Mouse (Mus musculus): ENCODE results near the gene Ralgapa2.

The Ralgapa2 gene

GRCm38 (mm10) chr2:146290871-146291637, 221.1 kb downstream of the Ralgapa2 start:
- DNase-seq, result peak; percentile 28

DNA sequence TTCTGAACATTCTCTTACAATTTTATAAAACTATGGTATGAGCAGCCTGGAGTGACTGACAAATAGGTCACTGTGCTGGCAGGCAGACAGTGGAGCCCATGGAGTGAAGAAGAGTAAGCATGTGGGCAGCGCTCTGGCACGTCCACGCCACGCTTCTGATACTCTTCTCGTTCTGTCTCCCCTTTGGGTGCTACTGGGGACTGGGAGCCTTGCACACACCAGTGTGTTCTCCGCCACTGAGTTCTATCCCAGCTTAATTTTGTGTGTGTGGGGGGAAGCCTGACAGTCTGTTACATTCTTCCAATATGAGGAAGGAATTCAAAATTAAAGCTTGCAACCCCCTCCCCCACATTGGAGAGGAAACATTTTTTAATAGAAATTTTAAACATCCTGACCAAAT, 221.8 kb downstream of the Ralgapa2 start:
- DNase-seq, result no peak

DNA sequence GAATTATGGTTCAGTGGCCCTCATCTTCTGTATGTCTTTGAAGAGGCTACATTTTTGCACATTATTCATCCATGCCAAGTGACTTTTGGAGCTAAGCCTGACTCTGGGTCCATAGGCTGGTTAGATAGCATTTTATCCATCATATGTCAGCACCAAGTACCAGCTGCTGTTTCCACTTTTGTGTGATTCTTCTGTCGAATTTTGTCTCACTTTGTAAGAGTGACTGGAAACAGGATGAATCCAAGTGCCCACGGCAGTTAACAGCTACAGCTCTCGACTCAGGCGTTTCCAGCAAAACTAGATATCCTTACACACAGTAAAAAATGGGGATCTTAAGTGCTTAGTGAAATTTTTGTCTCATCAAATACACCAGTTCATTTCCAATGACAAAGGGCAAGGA, 222.8 kb downstream of the Ralgapa2 start:
- DNase-seq, result no peak

- no peak for DNase-seq
These were observed 223.8 kb downstream of the Ralgapa2 start for GRCm38 (mm10) chr2:146288326-146288725.

DNA sequence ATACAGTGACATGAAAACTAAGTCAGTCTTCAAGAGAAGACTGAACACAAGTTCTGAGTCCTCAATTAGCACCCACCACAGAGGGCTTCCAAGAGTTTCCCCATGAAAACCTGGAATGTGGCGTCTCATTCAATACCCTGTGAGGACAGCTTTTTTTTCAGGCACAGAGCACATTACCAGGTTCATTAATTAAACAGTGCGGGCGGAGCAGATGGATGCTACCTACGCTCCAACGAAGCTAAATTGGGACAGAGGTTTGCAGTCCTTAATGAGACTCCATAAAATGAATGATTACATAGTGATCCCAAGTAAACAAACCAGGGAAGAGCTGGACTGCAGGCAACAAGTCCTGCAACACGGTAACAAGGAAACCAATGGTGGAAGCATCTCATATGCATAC, 224.6 kb downstream of the Ralgapa2 start:
- no peak for DNase-seq

DNA sequence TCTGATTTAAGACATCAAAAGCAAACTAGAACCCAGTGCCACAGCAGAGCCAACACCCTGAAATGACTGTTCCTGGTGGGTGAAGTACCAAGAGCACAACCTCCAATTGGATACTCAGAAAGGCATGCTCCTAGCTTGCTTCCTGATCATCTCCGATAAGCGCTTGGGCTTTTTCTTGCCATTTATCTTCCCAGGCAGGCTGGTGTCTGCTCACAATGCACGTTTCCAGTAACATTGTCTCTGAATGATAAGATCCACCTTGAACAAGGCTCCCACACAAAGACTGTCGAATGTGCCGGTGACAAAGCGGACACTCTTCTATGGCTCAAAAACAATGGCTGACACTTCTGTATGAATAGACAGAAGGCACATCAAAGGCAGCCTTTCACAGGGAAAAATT, 230.8 kb downstream of the Ralgapa2 start:
- no peak for DNase-seq

GRCm38 (mm10) chr2:146280921-146281274, 231.2 kb downstream of the Ralgapa2 start:
- DNase-seq, result no peak

DNA sequence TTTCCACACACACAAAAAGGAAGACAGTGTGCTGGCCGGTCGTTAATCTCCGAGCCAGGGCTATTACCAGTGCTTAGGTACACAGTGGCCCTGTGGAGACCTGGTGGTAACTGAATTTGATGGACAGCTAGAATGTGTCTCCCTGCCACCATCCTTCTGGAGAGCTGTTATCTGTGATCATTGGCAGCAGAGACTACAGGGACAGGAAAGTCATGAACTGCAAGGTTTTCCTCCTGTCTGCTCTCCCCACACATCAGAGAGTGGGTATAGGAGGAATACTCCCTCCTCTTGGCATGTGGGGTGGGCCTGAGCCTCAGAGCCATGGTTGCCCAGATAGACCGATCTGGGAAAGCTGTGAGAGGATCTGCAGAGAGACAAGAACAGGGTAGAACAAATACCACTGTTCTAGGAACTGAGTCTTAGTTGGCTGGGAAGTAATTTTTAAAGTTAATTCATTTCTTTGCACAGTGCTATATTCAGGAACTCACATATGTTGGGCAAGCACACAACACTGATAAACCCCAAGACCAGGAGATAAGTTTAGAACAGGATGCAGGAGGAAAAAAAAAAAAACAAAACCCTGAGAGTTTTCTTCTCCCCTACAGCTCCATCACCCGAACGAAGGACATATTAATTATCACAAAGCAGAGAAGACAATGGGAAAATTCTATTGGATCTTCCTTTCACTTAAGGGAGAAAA, 231.8 kb downstream of the Ralgapa2 start:
- no peak for DNase-seq

GRCm38 (mm10) chr2:146279430-146280220, 232.5 kb downstream of the Ralgapa2 start:
- peak; percentile 59 for DNase-seq

GRCm38 (mm10) chr2:146278381-146278780, 233.8 kb downstream of the Ralgapa2 start:
- no peak for DNase-seq

- DNase-seq, result no peak
These were observed 245.6 kb downstream of the Ralgapa2 start for GRCm38 (mm10) chr2:146266539-146266938.

DNA sequence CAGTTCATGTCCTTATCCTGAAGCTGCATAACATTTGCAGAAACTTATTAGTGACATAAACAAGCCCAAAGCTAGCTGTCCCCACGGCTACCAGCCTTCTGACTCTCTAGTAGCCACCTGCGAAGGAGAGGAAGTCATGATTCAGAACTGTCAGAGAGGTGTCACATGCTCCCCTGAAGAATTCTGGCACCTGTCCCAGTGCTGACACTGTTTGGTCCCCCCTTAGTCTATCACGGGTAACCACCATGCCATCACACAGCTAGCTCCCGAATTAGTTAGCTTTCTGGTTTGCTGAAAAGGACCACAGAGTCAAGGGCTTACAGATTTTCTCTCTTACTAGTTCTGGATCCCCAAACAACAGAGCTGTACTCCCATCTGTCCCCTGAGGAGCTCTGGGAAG, 247.1 kb downstream of the Ralgapa2 start:
- DNase-seq, result no peak

DNA sequence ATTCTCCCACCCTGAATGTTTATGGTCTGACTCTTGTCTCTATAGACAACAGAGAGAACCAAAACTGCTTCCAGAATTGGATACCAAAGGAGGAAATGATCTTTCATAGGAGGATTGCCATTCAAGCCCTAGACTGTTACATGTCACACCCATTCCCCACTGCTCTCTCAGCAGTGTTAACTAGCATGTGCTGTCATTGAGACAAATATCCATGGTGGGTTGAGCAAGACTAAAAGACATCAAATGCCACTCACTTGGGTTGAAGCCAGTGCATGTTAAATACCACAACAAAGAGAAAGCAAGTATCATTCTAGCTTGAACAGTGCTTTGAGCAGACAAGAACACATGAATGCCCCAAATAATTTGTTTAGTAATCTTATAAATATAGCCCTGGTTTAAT, 249.2 kb downstream of the Ralgapa2 start:
- no peak for DNase-seq

- DNase-seq, result no peak
These were observed 249.9 kb downstream of the Ralgapa2 start for GRCm38 (mm10) chr2:146262215-146262614.

DNA sequence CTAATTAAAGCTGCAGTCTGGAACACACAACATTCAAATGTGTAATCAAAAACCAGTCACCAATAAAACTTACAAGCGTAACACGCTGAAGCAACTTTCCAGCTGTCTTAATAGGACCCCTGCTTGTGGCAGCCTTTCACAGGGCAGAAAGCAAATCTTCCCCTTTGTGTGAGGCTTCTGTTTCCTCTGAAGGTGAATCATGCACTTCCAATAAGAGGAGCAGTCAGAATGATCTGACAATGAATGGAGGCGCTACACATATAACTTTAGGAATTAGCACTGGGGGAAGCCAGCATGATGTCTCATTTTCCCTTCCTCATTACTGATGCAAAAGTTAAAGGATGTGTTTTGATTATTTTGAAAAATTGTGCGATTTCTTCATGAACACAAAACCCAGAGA, 251.0 kb downstream of the Ralgapa2 start:
- no peak for DNase-seq

GRCm38 (mm10) chr2:146259787-146260560, 252.2 kb downstream of the Ralgapa2 start:
- no peak for DNase-seq

DNA sequence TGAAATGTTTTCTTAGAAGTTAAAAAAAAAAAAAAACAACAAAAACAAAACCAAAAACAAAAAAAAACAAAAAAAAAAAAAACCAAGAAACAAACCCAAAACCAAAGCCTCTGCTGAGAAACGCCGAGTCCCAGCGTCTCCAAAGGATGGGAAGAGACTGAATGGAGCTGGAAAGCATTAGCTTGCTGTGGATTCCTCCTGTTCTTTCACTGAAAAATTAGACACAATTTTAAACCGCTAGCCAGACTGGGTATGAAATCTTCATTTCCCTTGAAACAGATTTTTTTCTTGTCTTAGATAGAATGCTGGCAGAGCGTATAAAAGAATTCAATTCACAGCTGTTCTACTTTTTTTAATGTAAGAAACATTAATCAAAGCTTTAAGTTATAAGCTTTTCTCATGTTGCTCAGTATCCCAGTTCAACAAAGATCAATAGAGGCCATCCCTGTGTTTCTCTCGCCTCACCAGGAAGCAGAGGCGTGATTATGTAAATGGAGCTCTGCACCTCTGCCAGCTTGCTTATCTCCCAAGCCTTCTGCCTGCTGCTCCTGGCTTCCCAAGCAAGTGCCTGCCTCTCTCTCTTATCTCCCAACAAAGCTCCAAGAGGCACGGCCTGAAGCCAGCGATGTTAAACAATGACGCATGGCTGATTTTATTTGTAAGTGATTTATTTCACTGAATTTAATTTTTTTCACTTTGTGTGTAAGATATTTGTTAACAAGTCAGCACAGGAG, 253.2 kb downstream of the Ralgapa2 start:
- no peak for DNase-seq

- no peak for DNase-seq
These were observed 254.5 kb downstream of the Ralgapa2 start for GRCm38 (mm10) chr2:146257609-146258008.

DNA sequence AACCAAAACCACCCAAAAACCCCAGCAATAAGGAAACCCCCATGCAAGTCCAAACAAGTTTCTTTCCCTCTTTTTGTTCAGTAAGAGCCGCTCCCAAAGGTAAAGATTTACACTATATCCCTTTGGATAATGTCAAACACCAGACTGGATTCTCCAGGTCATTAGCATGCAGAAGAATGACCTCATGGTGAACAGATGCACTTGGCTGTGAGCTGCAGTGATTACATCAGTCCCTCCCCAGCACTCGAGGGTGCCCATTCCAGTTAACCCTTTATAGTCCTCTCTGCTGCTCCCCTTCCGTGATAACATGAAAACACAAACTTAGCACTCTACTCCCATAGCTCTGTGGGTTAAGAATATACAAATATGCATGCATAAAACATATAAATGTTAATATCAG, 255.1 kb downstream of the Ralgapa2 start:
- DNase-seq, result no peak

- no peak for DNase-seq
These were observed 255.7 kb downstream of the Ralgapa2 start for GRCm38 (mm10) chr2:146256321-146256875.

DNA sequence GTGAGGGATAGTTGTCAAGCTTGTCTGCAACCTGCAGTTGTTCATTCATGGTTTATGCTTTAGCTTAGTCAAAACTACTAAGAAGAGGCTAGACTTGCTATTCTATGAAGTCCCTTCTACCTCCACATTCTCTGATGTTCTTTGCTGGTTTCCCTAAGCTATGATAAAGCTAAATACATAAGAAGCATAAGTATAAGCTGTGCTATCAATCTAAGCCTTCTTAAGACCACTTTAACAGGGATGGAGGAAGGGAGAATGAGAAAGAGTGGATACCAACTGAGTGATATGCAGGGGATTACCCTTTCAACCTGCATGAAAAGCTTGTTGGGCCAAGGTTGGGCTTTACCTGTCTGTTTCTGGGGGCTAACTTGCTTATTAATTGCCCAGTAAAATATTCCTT, 256.5 kb downstream of the Ralgapa2 start:
- no peak for DNase-seq

- DNase-seq, result no peak
These were observed 257.8 kb downstream of the Ralgapa2 start for GRCm38 (mm10) chr2:146254387-146254786.
